Mouse (Mus musculus): ENCODE measurements around the gene Eif2b5. TPM values are rescaled to one million over a fixed set of nuclear protein-coding genes. Genes with fewer than 3 reads are reported as not detected.

The Eif2b5 gene
- polyA plus RNA-seq (2015; fragmentation: Illumina TruSeq; extraction: RNeasy Lipid Tissue Mini Kit (QIAGEN cat#74804); ENCODE audit: insufficient read depth, low read depth, low replicate concordance) = 21.2 TPM

DNA sequence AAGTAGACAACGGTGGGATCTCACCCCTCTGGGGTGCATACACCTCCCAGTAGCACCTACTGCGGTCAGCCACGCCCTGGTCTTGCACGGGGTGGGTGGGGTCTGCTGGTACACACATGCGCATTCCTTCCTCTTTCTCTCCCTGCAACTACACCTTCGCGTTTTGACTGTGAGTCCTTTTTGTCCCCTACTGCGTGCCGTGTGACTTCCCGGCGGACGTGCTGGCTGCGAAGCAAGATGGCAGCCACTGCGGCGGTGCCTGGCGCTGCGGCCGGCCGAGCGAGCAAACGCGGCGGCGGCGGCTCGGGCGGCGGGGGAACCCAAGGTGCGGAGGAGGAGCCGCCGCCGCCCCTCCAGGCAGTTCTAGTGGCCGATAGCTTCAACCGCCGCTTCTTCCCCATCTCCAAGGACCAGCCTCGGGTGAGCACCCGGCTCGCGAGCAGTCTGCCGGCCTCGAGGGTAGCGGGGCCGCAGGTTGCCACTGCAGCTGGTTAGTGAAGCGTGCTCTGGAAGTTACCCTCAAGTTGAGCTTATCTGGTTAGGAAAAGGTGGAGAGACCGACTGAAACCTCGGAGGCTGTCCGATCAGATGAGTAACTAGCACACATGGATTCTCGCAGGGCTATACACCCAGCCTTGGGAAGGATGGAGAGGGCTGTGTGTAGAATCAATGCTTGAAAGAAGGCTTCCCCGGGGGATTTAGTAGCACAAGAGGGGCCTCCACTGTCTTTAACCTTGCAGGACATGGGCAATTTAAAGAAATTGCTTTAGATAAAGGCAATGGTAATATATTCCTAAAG is at the start of gene Eif2b5:
TSS of gene Eif2b5 (plus strand) at position 141 of the 799 bp plus-strand sequence.

DNA sequence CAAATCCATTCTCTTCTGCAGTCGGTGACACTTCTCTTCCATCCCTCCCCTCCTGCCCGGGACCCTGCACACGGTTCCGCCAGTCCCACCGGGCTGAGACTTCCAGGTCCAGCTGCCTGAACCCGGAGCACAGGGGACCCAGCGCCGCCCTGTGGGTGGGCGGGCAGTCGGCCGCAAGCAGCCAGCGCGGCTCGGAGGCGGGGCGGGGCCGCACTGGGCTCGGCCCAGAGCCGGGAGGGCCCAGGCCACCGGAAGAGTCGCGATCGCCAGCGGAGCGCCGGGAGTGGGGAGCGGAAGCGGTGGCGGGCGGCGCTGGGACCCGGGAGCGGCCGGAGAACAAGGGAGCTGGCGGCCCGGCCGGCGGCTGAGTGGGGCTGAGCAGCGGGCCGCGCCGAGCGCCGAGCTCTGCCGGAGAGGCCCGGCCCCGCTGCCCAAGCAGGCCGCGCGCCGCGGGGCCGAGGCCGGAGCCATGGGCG is 18.1 kb downstream of the Eif2b5 start, which contains the start of gene Dvl3:
TSS of gene Dvl3 (plus strand) at position 257 of the 476 bp plus-strand sequence.

DNA sequence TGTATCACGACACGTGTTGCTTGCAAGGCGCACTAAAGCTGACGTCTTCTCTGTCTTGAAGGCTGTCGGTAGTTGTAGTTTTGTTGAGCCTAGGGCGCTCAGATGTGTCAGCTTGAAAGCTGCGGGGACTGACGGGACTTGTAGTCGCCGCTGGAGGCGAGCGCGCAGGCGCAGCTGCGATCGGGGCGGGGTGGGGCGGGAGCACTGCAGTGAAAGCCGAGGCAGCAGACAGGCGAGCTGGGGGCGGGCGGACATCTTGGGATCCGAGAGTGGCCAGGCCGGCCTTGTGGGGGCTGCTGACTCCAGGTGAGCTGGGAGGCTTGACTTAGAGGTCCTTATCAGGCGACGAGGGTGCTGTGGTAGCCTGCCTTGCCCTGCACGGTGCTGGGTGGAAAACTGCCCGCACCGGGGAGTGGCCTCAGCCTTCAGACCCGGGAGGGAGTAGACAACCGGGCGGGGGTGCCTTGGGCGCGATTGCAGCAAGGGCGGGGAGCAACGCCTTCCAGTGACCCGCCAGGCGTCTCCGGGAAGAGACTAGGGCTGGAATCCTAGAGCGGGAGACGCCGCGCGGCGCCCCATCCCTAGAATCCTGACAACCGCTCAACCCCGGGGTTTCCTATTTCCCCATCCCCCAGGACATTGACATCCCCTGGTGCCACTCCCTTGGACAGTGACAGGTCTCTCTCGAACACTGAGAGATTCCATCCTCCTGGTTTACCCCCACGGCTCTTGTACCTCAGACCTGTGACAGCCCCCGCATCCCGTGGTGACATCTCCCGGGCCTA is 36.9 kb downstream of the Eif2b5 start, which contains the start of gene Ap2m1:
TSS of gene Ap2m1 (plus strand) at position 183 of the 785 bp plus-strand sequence.

DNA sequence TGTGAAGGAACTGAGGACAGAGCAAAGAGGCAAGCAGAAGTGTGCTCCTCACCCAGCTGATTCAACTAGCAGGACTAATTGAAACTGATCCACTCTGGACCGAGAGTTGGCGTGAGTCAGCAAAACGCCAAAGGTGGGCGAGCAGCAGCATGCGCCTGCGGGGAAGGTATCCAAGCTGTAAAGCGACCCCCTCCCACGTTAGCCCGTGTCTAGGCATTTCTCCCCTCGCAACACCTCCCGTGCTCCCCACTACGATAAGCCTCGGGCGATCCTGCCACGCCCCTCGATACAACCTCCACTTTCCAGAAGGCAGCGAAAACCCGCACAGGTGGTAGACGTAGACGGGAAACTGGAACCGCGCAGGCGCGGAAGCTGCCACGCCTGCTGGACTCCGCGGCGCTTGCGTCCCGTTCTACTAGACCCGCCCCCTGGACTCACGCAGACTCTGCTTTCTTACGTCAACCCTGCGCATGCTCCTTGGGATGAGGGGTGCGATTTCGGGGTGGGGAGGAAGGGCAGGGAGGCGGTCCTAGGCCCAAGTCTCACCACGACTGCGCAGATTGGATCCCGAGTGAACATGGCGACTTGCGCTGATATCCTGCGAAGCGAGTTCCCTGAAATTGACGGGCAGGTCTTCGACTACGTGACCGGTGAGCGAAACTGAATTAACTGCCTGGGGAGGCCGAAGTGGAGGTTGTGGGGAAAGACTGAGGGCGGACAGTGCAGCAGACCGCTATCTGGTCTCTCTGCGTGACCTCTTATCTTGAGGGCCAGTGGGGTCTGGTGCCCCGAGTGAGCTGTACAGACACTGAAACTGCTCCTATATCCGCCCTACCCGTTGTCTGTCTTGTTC is 49.7 kb downstream of the Eif2b5 start, which contains the start of gene Abcf3:
TSS of gene Abcf3 (plus strand) at position 482 of the 853 bp plus-strand sequence.

Other genes with a start within 250 kb of the Eif2b5 start
- 18.7 TPM for gene Parl, start 196.4 kb upstream of the Eif2b5 start, polyA plus RNA-seq (2015; fragmentation: Illumina TruSeq; extraction: RNeasy Lipid Tissue Mini Kit (QIAGEN cat#74804); ENCODE audit: insufficient read depth, low read depth, low replicate concordance)
- gene Cyp2ab1, start 173.4 kb upstream of the Eif2b5 start, polyA plus RNA-seq (2015; fragmentation: Illumina TruSeq; extraction: RNeasy Lipid Tissue Mini Kit (QIAGEN cat#74804); ENCODE audit: insufficient read depth, low read depth, low replicate concordance) = 0.50 TPM
- 20.6 TPM for gene Abcc5, start 72.4 kb upstream of the Eif2b5 start, polyA plus RNA-seq (2015; fragmentation: Illumina TruSeq; extraction: RNeasy Lipid Tissue Mini Kit (QIAGEN cat#74804); ENCODE audit: insufficient read depth, low read depth, low replicate concordance)
- 14.7 TPM for gene Dvl3, start 18.2 kb downstream of the Eif2b5 start, polyA plus RNA-seq (2015; fragmentation: Illumina TruSeq; extraction: RNeasy Lipid Tissue Mini Kit (QIAGEN cat#74804); ENCODE audit: insufficient read depth, low read depth, low replicate concordance)
- gene Ap2m1, start 36.7 kb downstream of the Eif2b5 start, polyA plus RNA-seq (2015; fragmentation: Illumina TruSeq; extraction: RNeasy Lipid Tissue Mini Kit (QIAGEN cat#74804); ENCODE audit: insufficient read depth, low read depth, low replicate concordance) = 57.8 TPM
- gene Abcf3, start 49.8 kb downstream of the Eif2b5 start, polyA plus RNA-seq (2015; fragmentation: Illumina TruSeq; extraction: RNeasy Lipid Tissue Mini Kit (QIAGEN cat#74804); ENCODE audit: insufficient read depth, low read depth, low replicate concordance) = 25.1 TPM
- 12.7 TPM for gene Vwa5b2, start 90.7 kb downstream of the Eif2b5 start, polyA plus RNA-seq (2015; fragmentation: Illumina TruSeq; extraction: RNeasy Lipid Tissue Mini Kit (QIAGEN cat#74804); ENCODE audit: insufficient read depth, low read depth, low replicate concordance)
- gene Eef1akmt4, start 112.8 kb downstream of the Eif2b5 start, polyA plus RNA-seq (2015; fragmentation: Illumina TruSeq; extraction: RNeasy Lipid Tissue Mini Kit (QIAGEN cat#74804); ENCODE audit: insufficient read depth, low read depth, low replicate concordance) = 4.9 TPM
- not detected for gene Gm49333, start 112.8 kb downstream of the Eif2b5 start, polyA plus RNA-seq (2015; fragmentation: Illumina TruSeq; extraction: RNeasy Lipid Tissue Mini Kit (QIAGEN cat#74804); ENCODE audit: insufficient read depth, low read depth, low replicate concordance)
- gene Alg3, start 112.9 kb downstream of the Eif2b5 start, polyA plus RNA-seq (2015; fragmentation: Illumina TruSeq; extraction: RNeasy Lipid Tissue Mini Kit (QIAGEN cat#74804); ENCODE audit: insufficient read depth, low read depth, low replicate concordance) = 9.1 TPM
- 3.7 TPM for gene Camk2n2, start 122.5 kb downstream of the Eif2b5 start, polyA plus RNA-seq (2015; fragmentation: Illumina TruSeq; extraction: RNeasy Lipid Tissue Mini Kit (QIAGEN cat#74804); ENCODE audit: insufficient read depth, low read depth, low replicate concordance)
- 0.79 TPM for gene Ece2, start 131.0 kb downstream of the Eif2b5 start, polyA plus RNA-seq (2015; fragmentation: Illumina TruSeq; extraction: RNeasy Lipid Tissue Mini Kit (QIAGEN cat#74804); ENCODE audit: insufficient read depth, low read depth, low replicate concordance)
- 33.6 TPM for gene Psmd2, start 152.8 kb downstream of the Eif2b5 start, polyA plus RNA-seq (2015; fragmentation: Illumina TruSeq; extraction: RNeasy Lipid Tissue Mini Kit (QIAGEN cat#74804); ENCODE audit: insufficient read depth, low read depth, low replicate concordance)
- gene Eif4g1, start 169.5 kb downstream of the Eif2b5 start, polyA plus RNA-seq (2015; fragmentation: Illumina TruSeq; extraction: RNeasy Lipid Tissue Mini Kit (QIAGEN cat#74804); ENCODE audit: insufficient read depth, low read depth, low replicate concordance) = 81.8 TPM
- gene Fam131a, start 194.4 kb downstream of the Eif2b5 start, polyA plus RNA-seq (2015; fragmentation: Illumina TruSeq; extraction: RNeasy Lipid Tissue Mini Kit (QIAGEN cat#74804); ENCODE audit: insufficient read depth, low read depth, low replicate concordance) = 3.5 TPM
- gene Polr2h, start 218.8 kb downstream of the Eif2b5 start, polyA plus RNA-seq (2015; fragmentation: Illumina TruSeq; extraction: RNeasy Lipid Tissue Mini Kit (QIAGEN cat#74804); ENCODE audit: insufficient read depth, low read depth, low replicate concordance) = 9.7 TPM
- gene Clcn2, start 218.9 kb downstream of the Eif2b5 start, polyA plus RNA-seq (2015; fragmentation: Illumina TruSeq; extraction: RNeasy Lipid Tissue Mini Kit (QIAGEN cat#74804); ENCODE audit: insufficient read depth, low read depth, low replicate concordance) = 4.5 TPM
- 1.8 TPM for gene Chrd, start 234.3 kb downstream of the Eif2b5 start, polyA plus RNA-seq (2015; fragmentation: Illumina TruSeq; extraction: RNeasy Lipid Tissue Mini Kit (QIAGEN cat#74804); ENCODE audit: insufficient read depth, low read depth, low replicate concordance)
- not detected for gene Thpo, start 235.7 kb downstream of the Eif2b5 start, polyA plus RNA-seq (2015; fragmentation: Illumina TruSeq; extraction: RNeasy Lipid Tissue Mini Kit (QIAGEN cat#74804); ENCODE audit: insufficient read depth, low read depth, low replicate concordance)